Mouse (Mus musculus): ENCODE results near the gene Nfkb1. TPM values are rescaled to one million over a fixed set of nuclear protein-coding genes. Genes with fewer than 3 reads are reported as not detected.

The Nfkb1 gene
- total RNA-seq, 2 experiments from 2014 or later = 17.7 to 20.2 TPM

- intact Hi-C loops (cut with DNase I) = loop anchor here (5.0 kb wide), 1 partner anchor 144 kb away; no protein-coding TSS in a partner anchor
- no peak for DNase-seq (ENCODE audit: low spot score in 2 of 2)
Measured at GRCm38 (mm10) chr3:135568633-135569032, 122.7 kb downstream of the Nfkb1 start.

- DNase-seq (ENCODE audit: low spot score in 2 of 2) = no peak
- intact Hi-C loops (cut with DNase I) = loop anchor here (5.0 kb wide), 1 partner anchor 144 kb away; no protein-coding TSS in a partner anchor
Measured at GRCm38 (mm10) chr3:135567888-135568287, 123.5 kb downstream of the Nfkb1 start.

GRCm38 (mm10) chr3:135565306-135565705 lies 126.0 kb downstream of the Nfkb1 start:
- intact Hi-C loops (cut with DNase I) = loop anchor here (5.0 kb wide), 1 partner anchor 147 kb away; no protein-coding TSS in a partner anchor
- no peak for DNase-seq (ENCODE audit: low spot score in 2 of 2)

- intact Hi-C loops (cut with DNase I) = loop anchor here (5.0 kb wide), 1 partner anchor 148 kb away; no protein-coding TSS in a partner anchor
- no peak for DNase-seq (ENCODE audit: low spot score in 2 of 2)
Measured at GRCm38 (mm10) chr3:135564706-135565105, 126.6 kb downstream of the Nfkb1 start.

DNA sequence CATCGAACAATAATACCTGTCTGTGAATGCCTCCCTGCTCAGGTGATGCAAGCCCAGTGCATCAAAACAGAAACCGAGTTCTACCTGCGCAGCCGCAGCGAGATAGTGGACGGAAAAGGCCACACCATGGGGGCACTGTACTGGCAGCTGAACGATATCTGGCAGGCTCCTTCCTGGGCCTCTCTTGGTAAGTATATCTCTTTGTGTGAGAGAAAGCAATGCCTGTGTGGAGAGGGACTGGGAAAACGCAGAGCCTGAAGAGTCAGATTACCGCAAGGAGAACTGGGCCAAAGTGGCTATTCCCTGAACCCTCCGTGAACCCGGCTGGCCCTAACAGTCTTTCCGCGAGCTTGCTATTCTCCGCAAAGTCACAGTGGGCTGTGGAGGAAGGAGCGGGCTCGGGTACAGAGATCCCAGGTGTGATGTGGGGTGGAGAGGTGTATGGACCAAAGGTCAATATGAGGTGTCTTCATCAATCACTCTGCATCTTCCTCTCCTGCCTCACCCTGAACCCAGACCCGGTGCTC lies 128.1 kb downstream of the Nfkb1 start:
- intact Hi-C loops (cut with DNase I) = no loop called here
- no peak for DNase-seq (ENCODE audit: low spot score in 2 of 2)

DNA sequence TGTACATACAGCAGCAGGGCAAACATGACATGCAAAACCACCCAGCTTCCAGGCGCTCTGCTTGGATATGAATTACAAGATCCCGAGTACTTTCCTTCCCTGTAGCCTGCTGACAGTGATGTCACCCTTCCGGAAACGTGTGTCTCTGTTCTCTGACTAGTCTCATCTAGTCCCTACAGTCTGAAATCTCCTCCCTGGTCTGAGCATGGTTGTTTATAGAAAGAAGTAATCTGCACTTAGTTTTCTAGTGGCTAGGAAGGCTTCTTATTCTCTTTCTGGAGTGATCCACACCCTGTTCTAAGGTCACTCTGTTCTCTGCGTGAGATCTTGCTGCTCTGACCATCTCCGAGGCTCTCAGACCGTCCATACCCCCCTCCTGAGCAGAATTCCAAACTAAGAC lies 129.3 kb downstream of the Nfkb1 start:
- intact Hi-C loops (cut with DNase I) = no loop called here
- DNase-seq (ENCODE audit: low spot score in 2 of 2) = no peak

DNA sequence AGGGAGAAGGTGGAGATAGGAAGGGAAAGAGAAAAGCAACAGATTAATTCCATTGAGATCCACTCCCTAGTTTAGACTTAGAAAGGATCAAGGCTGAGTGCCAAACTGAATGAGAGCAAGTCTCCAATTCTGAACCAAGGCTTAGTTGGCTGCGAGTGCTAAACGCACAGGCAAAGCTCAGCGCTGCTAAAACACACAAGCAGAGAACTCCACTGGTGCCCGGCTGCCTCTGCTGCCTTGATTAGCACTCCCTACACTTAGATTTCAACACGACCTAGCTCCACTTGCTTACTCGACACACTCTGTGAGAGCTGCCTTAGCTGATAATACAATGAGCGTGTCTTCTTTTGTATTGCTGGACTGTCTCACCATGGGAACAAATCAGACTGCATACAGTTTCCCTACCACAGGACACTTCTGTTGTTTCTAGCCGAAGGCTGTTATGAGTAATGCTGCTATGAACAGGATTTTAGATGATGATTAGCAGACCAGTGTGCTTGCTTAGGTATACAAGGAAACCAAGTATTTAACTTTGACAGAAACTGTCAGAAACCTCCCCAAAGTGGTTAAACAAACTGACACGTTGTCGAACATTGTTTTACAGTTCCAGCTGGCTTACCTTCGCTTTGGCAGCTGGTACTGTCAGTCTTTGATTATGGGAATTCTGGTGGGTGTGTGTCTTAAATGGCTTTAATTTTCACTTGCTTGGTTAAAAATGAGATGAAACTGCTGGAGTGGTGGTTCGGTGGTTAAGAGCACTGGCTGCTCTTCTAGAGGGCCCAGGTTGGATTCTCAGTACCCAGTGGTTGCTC lies 134.3 kb downstream of the Nfkb1 start:
- peak; percentile 23 to 52 for DNase-seq (ENCODE audit: low spot score in 2 of 2)
- intact Hi-C loops (cut with DNase I) = loop anchor here (5.0 kb wide), 1 partner anchor 170 kb away; no protein-coding TSS in a partner anchor

DNA sequence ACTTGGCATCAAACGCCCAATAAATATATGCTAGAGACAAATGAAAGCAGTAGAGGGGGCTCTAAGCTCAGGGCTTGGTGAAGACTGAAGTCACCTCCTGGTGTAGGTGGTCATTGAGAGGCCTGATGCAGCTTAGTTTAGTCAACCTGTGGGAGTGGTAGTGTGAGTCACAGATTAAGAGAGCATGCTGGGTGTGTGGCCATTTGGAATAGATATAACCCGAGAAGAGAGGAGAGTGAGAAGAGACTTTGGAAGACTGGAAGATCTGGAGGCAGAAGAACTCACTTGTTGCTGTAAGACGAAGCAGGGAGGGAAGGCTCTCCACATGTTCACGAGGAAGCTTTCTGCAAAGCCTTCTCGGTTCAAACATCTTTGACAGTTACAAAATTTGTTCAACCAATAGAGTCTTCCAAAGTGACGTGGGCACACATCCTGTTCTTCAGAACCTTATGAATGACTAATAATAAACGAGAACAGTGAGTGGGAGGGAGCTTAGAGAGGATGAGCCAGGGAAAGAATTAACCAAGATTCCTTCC lies 135.2 kb downstream of the Nfkb1 start:
- peak; percentile 17 to 76 for DNase-seq (ENCODE audit: low spot score in 2 of 2)
- intact Hi-C loops (cut with DNase I) = loop anchor here (5.0 kb wide), 1 partner anchor 171 kb away; no protein-coding TSS in a partner anchor

DNA sequence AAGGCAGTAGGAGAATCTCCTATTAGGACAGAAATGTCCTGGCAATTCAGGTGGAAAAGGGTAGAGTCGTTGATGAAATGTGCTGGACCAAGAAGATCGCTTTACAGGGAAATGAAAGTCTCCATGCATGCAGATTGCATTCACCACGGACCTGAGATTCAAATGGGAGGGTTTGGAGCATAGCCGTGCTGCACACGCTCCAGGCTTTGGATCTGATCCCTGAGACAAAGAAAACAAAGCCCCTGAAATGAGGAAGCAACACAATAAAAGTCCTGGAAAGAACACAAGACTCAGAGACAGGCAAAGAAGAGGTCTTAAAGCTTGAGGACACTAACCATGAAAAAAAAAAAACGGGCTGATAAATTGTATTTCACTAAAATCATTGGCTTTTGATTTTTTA lies 136.2 kb downstream of the Nfkb1 start:
- DNase-seq (ENCODE audit: low spot score in 2 of 2) = no peak
- intact Hi-C loops (cut with DNase I) = loop anchor here (5.0 kb wide), 1 partner anchor 172 kb away; no protein-coding TSS in a partner anchor

- no peak for DNase-seq (ENCODE audit: low spot score in 2 of 2)
- intact Hi-C loops (cut with DNase I) = no loop called here
Measured at GRCm38 (mm10) chr3:135552874-135553273, 138.5 kb downstream of the Nfkb1 start.

- no peak for DNase-seq (ENCODE audit: low spot score in 2 of 2)
- intact Hi-C loops (cut with DNase I) = no loop called here
Measured at GRCm38 (mm10) chr3:135547298-135547697, 144.0 kb downstream of the Nfkb1 start.

DNA sequence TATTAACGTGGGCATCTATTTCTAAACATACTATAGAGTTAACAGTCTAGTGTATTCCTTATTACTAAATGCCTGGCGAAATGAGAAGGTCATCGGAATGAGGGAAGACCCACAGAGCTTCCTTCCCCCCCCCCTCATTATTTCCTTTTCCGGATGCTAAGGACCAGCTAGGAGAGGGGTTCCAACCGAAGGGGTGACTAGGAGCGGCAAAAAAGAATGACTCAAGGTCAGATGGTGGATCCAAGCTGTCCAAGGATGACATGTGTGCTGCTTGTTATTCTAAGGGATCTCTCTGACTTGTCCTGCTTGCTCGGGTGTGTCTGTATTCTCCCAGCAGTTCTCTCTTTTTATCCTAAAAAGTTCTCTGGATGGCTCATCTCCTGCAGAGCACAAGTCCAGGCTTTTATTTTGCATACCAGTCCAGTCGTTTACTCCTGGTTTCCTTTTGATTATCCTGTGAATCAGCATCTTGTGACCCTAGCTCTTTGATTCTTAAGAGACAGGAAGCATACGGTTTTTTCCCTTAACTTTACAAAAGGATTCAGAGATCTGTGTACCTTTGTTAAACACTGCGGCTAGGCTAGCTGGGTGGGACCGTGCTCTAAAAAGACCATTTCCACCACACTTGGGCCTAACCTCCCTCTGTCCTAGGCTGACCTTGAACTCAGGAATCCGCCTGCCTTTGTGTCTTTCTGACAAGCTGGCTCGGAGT lies 145.0 kb downstream of the Nfkb1 start:
- DNase-seq (ENCODE audit: low spot score in 2 of 2) = no peak
- intact Hi-C loops (cut with DNase I) = no loop called here

Other genes with a start within 250 kb of the Nfkb1 start
- 1 to 10 TPM; 7.2 to 7.9 TPM for gene Manba, start 205.9 kb downstream of the Nfkb1 start, total RNA-seq (2021)
- 1 to 10 TPM; 3.5 to 3.9 TPM for gene Slc39a8, start 133.7 kb upstream of the Nfkb1 start, total RNA-seq (2021)